Mouse (Mus musculus) inflammation-experienced regulatory T-cells, adult 6 months (primary cell): ENCODE data around the gene Tubgcp3. TPM values are rescaled to one million over a fixed set of nuclear protein-coding genes. Genes with fewer than 3 reads are reported as not detected.
A peak's percentile ranks its signal among the peaks of the same experiment; 100 is the strongest.
"Not testable (repeated sequence)": the region's sequence is repeated elsewhere in the genome, so short reads cannot be mapped to it uniquely, and the experiment has no call there.

Source experiments
- ATAC-seq: one replicate; pipeline ENCODE4 v1.8.0; 2017
- polyA plus RNA-seq, 3 experiments: library from polyadenylated mRNA; unstranded; fragments of 100-300 nt; shearing (Covaris generic); gene quantifications; one replicate each; pipeline ENCODE4 v1.2.1; 2017

The Tubgcp3 gene
- 10 to 100 TPM; 36.2 to 52.4 (median 49.1) TPM for polyA plus RNA-seq

DNA sequence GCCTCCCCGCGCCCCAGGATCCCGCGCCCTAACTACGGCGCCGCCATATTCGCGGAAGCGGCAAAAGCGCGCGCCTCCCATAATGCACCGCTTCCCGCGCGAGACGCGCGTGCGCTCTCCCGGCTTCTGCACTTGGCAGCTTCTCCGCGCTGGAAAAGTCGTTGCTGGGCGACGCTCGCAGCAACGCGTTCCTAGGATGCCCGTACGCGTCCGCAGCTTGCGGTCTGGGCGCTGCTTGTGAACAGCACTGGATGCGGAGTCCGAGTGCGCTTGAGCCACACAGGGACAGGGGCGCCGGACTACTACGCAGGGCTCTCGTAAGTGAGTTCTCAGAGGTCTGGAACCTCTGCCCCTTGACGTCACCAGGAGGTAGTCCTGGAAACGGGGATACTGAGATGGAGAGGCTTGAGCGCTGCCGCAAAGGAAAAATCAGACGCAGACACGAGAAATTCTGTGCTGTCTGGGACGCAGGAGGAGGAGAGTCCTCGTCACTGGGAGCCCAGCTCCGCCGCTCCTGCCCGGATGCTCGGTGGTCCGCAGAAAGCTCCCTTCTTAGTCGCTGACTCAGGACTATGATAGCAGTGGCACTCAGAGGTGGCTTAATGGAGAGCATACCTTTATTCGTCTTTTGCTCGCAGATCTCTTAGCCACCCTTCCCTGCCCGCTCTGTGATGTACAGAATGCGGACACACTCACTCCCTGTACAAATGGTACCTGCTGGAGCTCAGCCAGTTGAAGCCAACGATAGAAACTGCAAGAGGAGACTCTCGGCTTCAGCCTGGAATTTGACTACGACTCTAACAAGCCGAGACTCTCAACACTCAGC, at the start of gene Tubgcp3:
Gene Tubgcp3 (minus strand): TSS at position 193 of the 826 bp plus-strand sequence.
- peak; percentile 89 for ATAC-seq

DNA sequence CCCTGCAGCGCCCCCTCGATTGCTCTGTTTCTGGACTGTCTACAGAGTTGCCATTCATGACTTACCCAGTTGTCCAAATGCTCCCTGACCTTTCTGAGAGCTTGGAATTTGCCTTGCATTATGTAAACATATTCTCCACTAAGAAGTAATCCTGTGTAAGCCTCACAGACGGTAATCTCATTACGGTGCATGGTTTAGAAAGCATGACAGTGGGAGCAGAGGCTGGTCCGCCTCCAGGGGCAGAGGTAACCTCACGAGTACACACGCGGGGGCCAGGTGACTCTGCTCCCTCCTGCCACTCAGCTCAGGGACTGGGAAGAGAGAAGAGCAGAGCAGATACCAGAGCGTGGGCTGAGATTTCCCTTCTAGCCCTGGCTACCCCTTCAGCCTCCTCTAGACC, 47.0 kb upstream of the Tubgcp3 start:
- no peak for ATAC-seq

DNA sequence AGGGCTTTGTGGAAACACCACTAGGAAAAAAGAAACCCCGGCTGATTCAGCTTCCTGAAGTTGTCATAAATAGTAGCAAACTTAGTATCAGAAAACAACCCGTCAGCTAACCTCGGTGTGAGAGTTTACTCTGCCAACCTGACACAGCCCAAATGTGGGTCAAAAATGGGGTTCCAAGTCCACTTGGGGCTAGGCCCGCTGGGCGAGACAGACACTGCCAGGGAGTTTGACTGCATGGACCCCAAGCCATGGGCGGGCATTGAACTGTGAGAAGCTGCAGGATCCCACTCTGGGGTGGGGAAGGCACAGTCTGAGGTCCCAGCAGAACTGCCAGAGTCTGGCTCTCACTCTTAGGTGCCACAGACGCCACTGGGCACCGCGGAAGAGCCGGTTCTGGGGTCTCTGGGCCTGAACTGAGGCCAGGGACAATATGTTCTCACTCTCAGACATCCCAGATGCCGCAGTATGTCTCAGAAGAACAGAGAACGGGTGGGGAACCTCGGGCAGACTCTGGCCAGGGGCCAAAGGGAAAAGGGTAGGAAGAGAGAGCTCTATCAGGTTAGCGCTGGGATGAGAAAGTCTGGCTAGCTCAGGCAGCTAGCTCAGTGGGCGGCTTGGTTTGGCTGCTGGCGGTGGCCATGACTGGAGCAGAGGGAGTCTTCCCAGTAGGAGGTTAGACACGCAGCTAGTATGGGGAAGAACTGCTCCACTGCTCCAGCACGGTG, 44.0 kb upstream of the Tubgcp3 start:
- ATAC-seq, result no peak

DNA sequence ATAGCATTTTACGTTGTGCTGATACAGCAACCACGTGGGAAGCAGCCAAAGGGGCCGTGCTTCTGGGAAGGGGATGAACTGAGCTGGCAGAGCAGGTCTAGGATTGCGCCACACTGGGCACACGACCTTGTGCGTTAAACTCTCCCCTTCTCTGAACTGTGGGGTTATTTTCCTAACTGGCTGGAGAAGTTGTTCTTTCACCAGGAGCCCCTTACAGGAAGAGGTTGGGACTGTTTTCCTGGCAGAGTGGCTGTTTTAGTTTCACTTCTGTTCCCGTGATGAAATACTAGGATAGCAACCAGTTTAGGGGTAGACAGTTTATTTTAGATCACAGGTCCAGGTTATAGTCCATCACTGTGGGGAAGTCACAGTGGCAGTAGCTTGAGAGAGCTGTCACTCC, 39.6 kb upstream of the Tubgcp3 start:
- no peak for ATAC-seq

DNA sequence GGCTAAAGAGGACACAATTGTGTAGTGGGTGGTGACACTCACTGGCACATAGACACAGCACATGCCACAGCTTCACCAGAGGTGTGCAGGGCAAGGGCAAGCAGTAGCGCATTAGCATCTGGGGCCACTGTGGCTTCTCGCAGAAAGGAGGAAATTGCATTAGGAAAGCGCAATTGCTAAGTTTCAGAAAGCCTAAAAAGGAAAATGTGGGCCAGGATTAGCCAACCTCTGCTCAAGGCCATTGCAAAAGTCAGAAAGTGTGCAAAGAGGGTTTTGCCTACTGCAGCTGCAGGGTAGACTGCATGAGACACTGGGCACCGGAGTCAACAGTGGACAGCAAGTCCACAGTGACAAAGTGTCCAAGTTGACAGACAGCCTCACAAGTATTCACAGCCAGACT, 31.5 kb upstream of the Tubgcp3 start:
- ATAC-seq, result no peak

GRCm38 (mm10) chr8:12702290-12702689, 30.2 kb upstream of the Tubgcp3 start:
- ATAC-seq, result no peak

DNA sequence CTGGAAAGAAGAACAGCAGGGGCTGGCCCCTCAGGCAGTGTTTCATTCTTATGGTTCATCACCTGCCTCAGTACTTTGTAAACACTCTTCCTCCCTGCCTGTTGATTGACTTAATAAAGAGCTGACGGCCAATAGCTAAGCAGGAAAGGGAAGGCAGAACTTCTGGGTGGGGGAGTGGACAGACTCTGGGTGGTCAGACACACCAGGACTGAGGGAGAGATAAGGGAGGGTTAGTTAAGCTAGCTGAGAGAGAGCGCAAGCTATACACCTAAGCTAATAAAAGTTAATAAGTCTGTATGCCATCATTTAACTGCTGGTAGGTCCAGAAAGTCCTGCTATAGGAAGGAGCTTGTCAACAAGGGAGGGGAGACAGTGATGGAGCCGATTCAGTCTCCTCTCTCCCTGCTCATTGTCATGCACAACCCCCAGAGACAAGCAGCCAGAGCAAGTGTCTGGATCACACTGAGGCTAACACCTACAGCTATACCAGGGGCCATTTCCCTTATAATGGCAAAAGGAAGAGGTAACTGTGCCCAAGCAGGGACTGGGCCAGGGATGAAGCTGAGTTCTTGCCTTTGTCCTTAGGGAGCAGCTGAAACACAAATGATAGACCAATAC, 26.7 kb upstream of the Tubgcp3 start:
- ATAC-seq, result no peak

GRCm38 (mm10) chr8:12688851-12689250, 16.8 kb upstream of the Tubgcp3 start:
- ATAC-seq, result no peak

DNA sequence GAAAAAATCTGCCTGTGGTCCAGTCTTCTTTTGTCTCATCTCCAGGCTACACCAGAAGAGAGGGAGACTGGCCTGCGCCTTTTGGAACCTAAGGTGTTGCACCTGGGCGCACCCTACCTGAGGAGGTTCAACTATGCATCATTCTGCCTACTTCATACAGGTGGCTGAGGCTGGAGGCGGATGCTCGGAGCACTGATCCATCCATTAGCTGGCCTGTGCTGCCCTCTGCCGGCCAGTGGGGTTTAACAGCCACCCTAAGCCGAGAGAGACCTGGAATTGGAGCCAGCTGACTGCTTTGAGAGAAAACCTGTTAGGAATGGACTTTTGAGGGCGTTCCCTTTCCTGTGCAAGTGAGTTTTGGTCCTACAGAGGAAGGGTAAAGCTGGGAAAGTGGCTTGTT, 5.5 kb upstream of the Tubgcp3 start:
- ATAC-seq, result peak; percentile 93

DNA sequence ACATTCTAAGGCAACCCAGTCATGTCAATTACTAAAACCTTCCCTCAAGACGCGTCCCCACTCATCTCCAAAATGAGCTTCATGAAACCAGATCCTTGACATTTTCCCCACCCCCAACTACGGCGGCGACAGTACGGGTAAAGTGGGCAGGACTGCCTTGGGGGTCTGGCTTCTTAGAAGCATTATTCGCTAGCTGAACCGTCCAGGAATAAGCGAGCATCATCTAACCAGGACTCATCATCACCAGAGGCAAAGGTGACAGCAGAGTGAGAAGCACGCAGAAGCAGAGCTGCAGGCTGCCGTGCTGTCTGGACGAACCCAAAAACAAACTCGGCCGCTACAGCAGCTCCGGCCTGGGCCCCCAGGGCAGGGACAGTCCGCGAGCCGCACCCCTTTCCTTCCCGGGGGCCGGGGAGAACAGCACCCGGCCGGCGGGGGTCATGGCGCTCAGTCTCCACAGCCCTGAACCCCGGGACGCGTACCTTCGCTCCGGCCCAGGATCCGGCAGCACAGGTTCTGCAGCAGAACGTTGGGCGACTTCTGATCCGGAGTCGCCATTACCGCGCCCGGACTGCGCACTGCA, 484 bp downstream of the Tubgcp3 start:
- peak; percentile 32 for ATAC-seq

DNA sequence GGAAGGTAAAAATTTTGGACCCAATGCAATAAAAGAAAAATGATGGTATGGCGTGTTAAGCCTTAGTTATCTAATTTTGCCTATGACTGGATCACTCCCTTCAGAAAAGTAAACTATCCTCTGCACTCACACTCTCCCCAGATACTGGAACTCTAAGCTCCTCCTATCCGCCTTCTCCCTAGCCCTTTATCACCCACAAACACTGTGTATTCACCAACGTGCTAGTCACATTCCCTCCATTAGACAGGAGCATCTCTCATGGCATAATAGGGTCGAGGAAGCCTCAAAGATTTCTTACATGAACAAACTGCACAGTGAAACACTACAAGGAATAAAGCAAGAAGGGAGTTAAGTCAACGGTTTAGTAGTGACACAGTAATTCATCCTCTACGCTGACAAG, 1.1 kb downstream of the Tubgcp3 start:
- no peak for ATAC-seq

DNA sequence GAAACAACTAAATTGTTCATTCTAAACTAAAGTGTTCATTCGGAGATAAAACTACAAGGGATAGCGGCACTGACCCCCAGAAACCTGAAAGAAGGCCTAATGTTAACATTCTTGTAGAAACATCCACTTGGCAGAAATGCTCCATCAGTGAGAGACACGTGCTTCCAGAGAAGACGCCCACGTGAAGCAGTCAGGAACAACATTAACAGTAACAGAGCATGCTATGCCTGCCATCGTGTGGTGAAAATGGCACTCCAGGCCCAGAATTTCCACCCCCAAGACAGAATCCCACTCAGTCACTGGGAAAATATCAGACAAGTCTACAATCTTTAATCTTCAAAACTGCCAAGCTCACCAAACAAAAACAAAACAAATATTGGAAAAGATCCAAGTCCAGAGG, 3.2 kb downstream of the Tubgcp3 start:
- no peak for ATAC-seq

- not testable (repeated sequence) for ATAC-seq
These were observed 5.5 kb downstream of the Tubgcp3 start for GRCm38 (mm10) chr8:12666530-12666929.

DNA sequence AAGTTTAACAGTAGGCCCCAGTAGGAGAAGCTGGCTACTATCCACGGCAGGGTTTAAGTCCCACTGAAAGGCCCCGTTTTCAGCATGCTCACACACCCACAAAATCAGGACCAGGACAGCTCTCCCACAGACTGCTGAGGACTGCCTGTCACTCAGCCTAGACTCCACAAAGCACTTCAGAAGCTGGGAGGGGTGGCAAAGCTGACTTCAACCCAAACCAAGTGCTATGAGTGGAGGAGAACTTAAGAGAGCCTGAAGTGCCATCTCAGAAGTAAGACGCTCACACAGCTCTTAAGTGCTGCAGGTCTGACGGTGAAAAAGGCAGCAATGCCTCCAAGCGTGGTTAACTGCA, 9.0 kb downstream of the Tubgcp3 start:
- ATAC-seq, result no peak

DNA sequence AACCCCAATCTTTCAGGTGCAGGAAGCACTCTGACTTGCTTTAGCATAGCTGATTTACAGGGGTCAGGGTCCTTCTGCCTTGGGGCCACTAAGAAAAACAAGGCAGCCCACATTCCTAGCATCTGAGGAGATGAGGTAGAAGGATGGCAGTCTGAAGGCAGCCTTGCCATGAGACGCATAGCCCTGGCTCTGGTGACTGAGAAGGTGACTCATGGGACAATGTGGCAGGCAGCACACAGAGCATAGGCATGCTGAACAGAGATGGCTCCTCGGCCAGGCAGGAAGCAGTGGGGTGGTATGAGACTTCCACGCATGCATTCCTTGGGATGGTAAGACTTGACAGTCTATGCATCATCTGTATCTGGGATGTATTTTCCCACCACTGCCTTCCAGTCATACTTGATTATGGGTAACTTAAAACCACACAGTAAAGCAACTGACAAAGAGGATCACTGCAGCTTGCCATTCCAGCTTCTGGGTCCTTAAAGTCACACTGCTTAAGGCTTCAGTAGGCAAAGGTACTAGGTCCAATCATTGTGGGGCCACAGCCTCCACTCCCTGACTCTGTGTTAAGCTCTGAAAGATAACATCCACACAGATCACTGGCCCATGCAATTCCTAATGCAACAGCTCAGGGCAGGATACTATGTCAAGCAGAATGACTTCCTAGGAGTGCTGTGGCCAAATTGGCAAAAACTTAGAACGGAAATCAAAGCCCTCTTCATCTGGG, 9.5 kb downstream of the Tubgcp3 start:
- no peak for ATAC-seq

GRCm38 (mm10) chr8:12657411-12657810, 14.6 kb downstream of the Tubgcp3 start:
- no peak for ATAC-seq

- ATAC-seq, result no peak
These were observed 20.8 kb downstream of the Tubgcp3 start for GRCm38 (mm10) chr8:12651246-12651645.

DNA sequence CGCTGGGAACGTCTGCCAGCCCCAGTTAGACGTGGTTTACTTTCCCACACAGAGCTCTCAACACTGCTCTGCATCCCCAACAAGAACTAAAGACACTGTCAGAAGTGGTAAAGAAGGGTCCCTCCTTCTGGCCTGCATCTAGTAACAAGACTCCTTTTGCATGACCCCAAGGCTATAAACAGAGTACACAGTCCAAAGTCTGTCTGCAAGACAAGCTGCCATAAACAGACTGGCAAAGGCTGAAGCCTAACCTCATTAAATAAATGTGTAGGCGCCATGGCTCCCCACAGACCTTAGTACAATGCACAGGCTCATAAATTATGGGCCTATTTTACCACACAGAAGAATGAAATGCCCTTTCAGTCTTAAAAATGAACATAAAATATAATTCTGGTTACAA, 21.6 kb downstream of the Tubgcp3 start:
- no peak for ATAC-seq

GRCm38 (mm10) chr8:12648951-12649350, 23.1 kb downstream of the Tubgcp3 start:
- no peak for ATAC-seq

- no peak for ATAC-seq
These were observed 25.5 kb downstream of the Tubgcp3 start for GRCm38 (mm10) chr8:12646536-12646935.

- no peak for ATAC-seq
These were observed 27.2 kb downstream of the Tubgcp3 start for GRCm38 (mm10) chr8:12644894-12645293.

DNA sequence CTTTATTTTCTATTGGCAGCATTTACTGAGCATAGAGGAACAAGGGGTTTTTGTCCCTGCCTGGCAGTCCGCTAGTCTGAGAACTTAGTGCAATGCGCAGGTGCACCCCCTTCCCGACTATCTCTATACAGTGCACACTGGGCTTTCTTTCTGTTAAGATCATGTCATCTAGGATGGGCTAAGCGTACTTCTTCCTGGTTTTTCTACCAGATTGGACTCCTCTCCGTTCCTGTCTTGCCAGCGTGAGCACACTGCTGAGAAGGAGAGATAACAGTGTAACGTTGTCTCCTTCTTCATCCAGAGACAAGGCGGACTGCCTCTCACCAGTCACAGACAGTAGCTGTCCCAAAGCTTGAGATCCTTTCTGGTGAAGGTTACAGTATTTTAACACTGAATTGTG, 27.7 kb downstream of the Tubgcp3 start:
- no peak for ATAC-seq

GRCm38 (mm10) chr8:12641527-12641926, 30.5 kb downstream of the Tubgcp3 start:
- no peak for ATAC-seq
